Mouse (Mus musculus): ENCODE measurements around the gene Sh3bgrl2. TPM values are rescaled to one million over a fixed set of nuclear protein-coding genes. Genes with fewer than 3 reads are reported as not detected.

Gene Sh3bgrl2
- total RNA-seq, 2 experiments from 2014 or later = 12.4 to 20.2 TPM

- DNase-seq (ENCODE audit: low spot score in 2 of 2) = no peak
Measured at GRCm38 (mm10) chr9:83587116-83587515, 39.0 kb downstream of the Sh3bgrl2 start.

- DNase-seq (ENCODE audit: low spot score in 2 of 2) = no peak
Measured at GRCm38 (mm10) chr9:83589063-83589462, 40.9 kb downstream of the Sh3bgrl2 start.

GRCm38 (mm10) chr9:83589680-83590467, 41.7 kb downstream of the Sh3bgrl2 start:
- DNase-seq (ENCODE audit: low spot score in 2 of 2) = no peak

- DNase-seq (ENCODE audit: low spot score in 2 of 2) = no peak
Measured at GRCm38 (mm10) chr9:83591848-83592456, 43.8 kb downstream of the Sh3bgrl2 start.

GRCm38 (mm10) chr9:83593811-83594210, 45.7 kb downstream of the Sh3bgrl2 start:
- DNase-seq (ENCODE audit: low spot score in 2 of 2) = no peak

- no peak for DNase-seq (ENCODE audit: low spot score in 2 of 2)
Measured at GRCm38 (mm10) chr9:83596132-83596531, 48.0 kb downstream of the Sh3bgrl2 start.

GRCm38 (mm10) chr9:83596646-83597481, 48.7 kb downstream of the Sh3bgrl2 start:
- peak in 1 of 2 experiments; percentile 14 for DNase-seq (ENCODE audit: low spot score in 2 of 2)

- no peak for DNase-seq (ENCODE audit: low spot score in 2 of 2)
Measured at GRCm38 (mm10) chr9:83598047-83598446, 49.9 kb downstream of the Sh3bgrl2 start.

- DNase-seq (ENCODE audit: low spot score in 2 of 2) = no peak
Measured at GRCm38 (mm10) chr9:83599505-83599904, 51.4 kb downstream of the Sh3bgrl2 start.

- no peak for DNase-seq (ENCODE audit: low spot score in 2 of 2)
Measured at GRCm38 (mm10) chr9:83600286-83601048, 52.3 kb downstream of the Sh3bgrl2 start.

- no peak for DNase-seq (ENCODE audit: low spot score in 2 of 2)
Measured at GRCm38 (mm10) chr9:83602176-83602770, 54.1 kb downstream of the Sh3bgrl2 start.

GRCm38 (mm10) chr9:83603159-83603558, 55.0 kb downstream of the Sh3bgrl2 start:
- no peak for DNase-seq (ENCODE audit: low spot score in 2 of 2)

- no peak for DNase-seq (ENCODE audit: low spot score in 2 of 2)
Measured at GRCm38 (mm10) chr9:83605886-83606640, 57.9 kb downstream of the Sh3bgrl2 start.

- DNase-seq (ENCODE audit: low spot score in 2 of 2) = no peak
Measured at GRCm38 (mm10) chr9:83608135-83608534, 60.0 kb downstream of the Sh3bgrl2 start.

- DNase-seq (ENCODE audit: low spot score in 2 of 2) = peak; percentile 74 to 75
Measured at GRCm38 (mm10) chr9:83609422-83610297, 61.5 kb downstream of the Sh3bgrl2 start.

- no peak for DNase-seq (ENCODE audit: low spot score in 2 of 2)
Measured at GRCm38 (mm10) chr9:83615912-83616585, 67.9 kb downstream of the Sh3bgrl2 start.

GRCm38 (mm10) chr9:83616586-83617081, 68.5 kb downstream of the Sh3bgrl2 start:
- no peak for DNase-seq (ENCODE audit: low spot score in 2 of 2)

GRCm38 (mm10) chr9:83623455-83623854, 75.3 kb downstream of the Sh3bgrl2 start:
- DNase-seq (ENCODE audit: low spot score in 2 of 2) = no peak

Measured in adrenal gland, adult 18-20 months (tissue).